Mouse (Mus musculus) heart, embryonic 10.5 days (tissue): ENCODE measurements around the gene Secisbp2. TPM values are rescaled to one million over a fixed set of nuclear protein-coding genes. Genes with fewer than 3 reads are reported as not detected.
"Not testable (repeated sequence)": the region's sequence is repeated elsewhere in the genome, so short reads cannot be mapped to it uniquely, and the experiment has no call there.

Experiments
- DNase-seq: peaks from one replicate; pipeline ENCODE4 v3.0.0-alpha.2; 2017; ENCODE audit warnings: low spot score
- H3K27ac ChIP-seq: fragments of 300-500 bp; sonication (generic); 2 replicates; pipeline ENCODE4 v1.5.1; 2016; ENCODE audit warnings: mild to moderate bottlenecking
- H3K27me3 ChIP-seq: fragments of 300-500 bp; sonication (generic); 2 replicates; pipeline ENCODE4 v1.6.1; 2016; ENCODE audit warnings: mild to moderate bottlenecking; ENCODE audit not compliant: poor library complexity, insufficient read depth, severe bottlenecking
- H3K36me3 ChIP-seq: fragments of 300-500 bp; sonication (generic); 2 replicates; pipeline ENCODE4 v1.6.1; 2016; ENCODE audit warnings: mild to moderate bottlenecking, moderate library complexity
- H3K4me1 ChIP-seq: fragments of 300-500 bp; sonication (generic); 2 replicates; pipeline ENCODE4 v1.6.1; 2016; ENCODE audit warnings: mild to moderate bottlenecking
- H3K4me3 ChIP-seq: fragments of 300-500 bp; sonication (generic); 2 replicates; pipeline ENCODE4 v1.5.1; 2016; ENCODE audit warnings: mild to moderate bottlenecking, moderate library complexity
- H3K9me3 ChIP-seq: fragments of 300-500 bp; sonication (generic); 2 replicates; pipeline ENCODE4 v1.6.1; 2016; ENCODE audit warnings: mild to moderate bottlenecking, moderate library complexity
- WGBS: fragments of 180-500 bp; shearing (Covaris S2); methylation state at CpG from one replicate; pipeline ENCODE4 v1.1.7; 2016; 5-methylcytosine and 5-hydroxymethylcytosine counted together
- polyA plus RNA-seq: library from polyadenylated mRNA; unstranded; fragments of >200 nt; fragmentation: Nextera tagmentation; extraction: Ambion mirVana; gene quantifications from 2 replicates; pipeline ENCODE4 v1.2.1, GENCODE M21; 2016

The Secisbp2 gene
- polyA plus RNA-seq, 1 experiment from 2014 or later = 32.1 TPM

DNA sequence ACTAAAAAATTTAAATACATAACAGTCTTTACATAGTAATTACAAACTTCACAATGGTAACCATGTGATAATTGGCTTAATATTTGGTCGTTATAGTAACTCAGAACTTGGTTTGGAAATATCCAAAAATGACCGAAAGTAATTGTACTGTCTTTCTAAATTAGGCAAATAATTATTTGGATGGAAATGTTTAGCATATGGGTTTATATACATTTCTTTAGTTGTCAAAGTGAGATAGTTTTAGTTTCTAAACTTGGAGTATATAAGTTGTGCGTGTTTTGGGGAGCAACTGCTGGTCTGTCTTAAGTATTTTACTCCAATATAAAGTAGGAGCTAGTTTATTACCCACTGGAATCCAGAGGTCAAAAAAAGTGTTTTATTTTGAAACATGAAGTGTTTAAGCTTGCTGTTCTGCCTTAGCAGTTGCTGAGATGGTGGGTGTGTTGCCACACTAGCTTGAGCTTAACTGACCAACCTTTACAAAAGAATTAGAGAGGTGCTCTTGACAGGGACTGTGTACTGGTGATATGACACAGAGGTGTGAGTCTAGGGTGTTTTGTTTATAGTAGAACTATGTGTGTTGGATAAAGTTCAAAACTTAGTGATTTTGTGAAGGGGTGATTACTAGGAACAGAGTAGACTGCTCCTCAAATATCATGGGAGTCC is 5.0 kb upstream of the Secisbp2 start:
- H3K9me3 ChIP-seq = no peaks in the 10 kb centered on the region
- 18% methylated on average over 3 of the region's 3 CpGs for WGBS
- H3K27ac ChIP-seq = peak overlapping the region; percentile 22; the same call in 1 of the 2 replicates

GRCm38 (mm10) chr13:51647770-51648169 is 3.7 kb upstream of the Secisbp2 start:
- Histone ChIP-seq H3K4me3 (peak overlapping the region; percentile 79), H3K36me3 (peaks cover 12% of the 10 kb centered on the region), H3K4me1 (peaks cover 38% of the 10 kb centered on the region), H3K27ac (no peak overlapping the region), H3K9me3 (no peaks in the 10 kb centered on the region), H3K27me3 (no peaks in the 10 kb centered on the region)
- WGBS = 85% methylated on average over 3 of the region's 3 CpGs
- no peak for DNase-seq

More for the DNA sequence above, 5.0 kb upstream of the Secisbp2 start:
- Histone ChIP-seq H3K36me3 (peaks cover 10% of the 10 kb centered on the region; the same call in 1 of the 2 replicates), H3K27me3 (no peaks in the 10 kb centered on the region), H3K4me3 (peak overlapping the region; percentile 79), H3K4me1 (peaks cover 37% of the 10 kb centered on the region)
- DNase-seq = no peak

DNA sequence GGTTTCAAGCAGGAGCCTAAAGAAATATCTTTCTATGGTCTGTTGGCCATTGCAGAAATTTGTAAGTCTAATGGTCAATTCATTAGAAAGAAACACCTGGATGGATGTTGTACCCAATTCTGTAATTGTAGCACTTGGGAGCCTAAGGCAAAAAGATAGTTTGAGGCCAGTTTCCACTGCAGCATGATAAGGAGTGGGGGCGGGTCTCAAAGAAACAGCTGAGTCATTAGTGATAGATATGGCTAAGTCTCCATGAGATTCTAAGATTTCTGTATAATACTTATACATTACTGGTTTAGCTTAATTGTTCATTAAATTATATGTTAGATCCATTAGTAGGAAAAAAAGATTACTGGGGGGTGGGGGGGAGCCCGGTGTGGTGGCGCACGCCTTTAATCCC is 3.3 kb upstream of the Secisbp2 start:
- 81% methylated on average over 4 of the region's 4 CpGs for WGBS
- peaks cover 17% of the 10 kb centered on the region for H3K36me3 ChIP-seq
- H3K9me3 ChIP-seq = no peaks in the 10 kb centered on the region
- H3K4me1 ChIP-seq = peaks cover 38% of the 10 kb centered on the region
- H3K27me3 ChIP-seq = no peaks in the 10 kb centered on the region
- DNase-seq = no peak
- H3K27ac ChIP-seq = no peak overlapping the region
- H3K4me3 ChIP-seq = peak overlapping the region; percentile 79; the same call in 1 of the 2 replicates

GRCm38 (mm10) chr13:51649740-51650139 is 1.8 kb upstream of the Secisbp2 start:
- no peak for DNase-seq

GRCm38 (mm10) chr13:51653159-51653558 is 1.7 kb downstream of the Secisbp2 start:
- Histone ChIP-seq H3K36me3 (peaks cover 65% of the 10 kb centered on the region), H3K27me3 (no peaks in the 10 kb centered on the region), H3K27ac (no peak overlapping the region), H3K9me3 (no peaks in the 10 kb centered on the region), H3K4me1 (peaks cover 17% of the 10 kb centered on the region), H3K4me3 (no peak overlapping the region)
- 92% methylated on average over 6 of the region's 6 CpGs for WGBS
- DNase-seq = no peak

More at GRCm38 (mm10) chr13:51649740-51650139, 1.8 kb upstream of the Secisbp2 start:
- WGBS = 63% methylated on average over 1 of the region's 1 CpGs
- H3K4me3 ChIP-seq = no peak overlapping the region
- no peaks in the 10 kb centered on the region for H3K27me3 ChIP-seq
- no peak overlapping the region for H3K27ac ChIP-seq
- no peaks in the 10 kb centered on the region for H3K9me3 ChIP-seq
- peaks cover 36% of the 10 kb centered on the region for H3K4me1 ChIP-seq
- peaks cover 31% of the 10 kb centered on the region for H3K36me3 ChIP-seq

- H3K27ac ChIP-seq = no peak overlapping the region
- no peak overlapping the region for H3K4me3 ChIP-seq
- H3K27me3 ChIP-seq = no peaks in the 10 kb centered on the region
- H3K36me3 ChIP-seq = peaks cover 73% of the 10 kb centered on the region
- H3K9me3 ChIP-seq = no peaks in the 10 kb centered on the region
- H3K4me1 ChIP-seq = peaks cover 12% of the 10 kb centered on the region
- 82% methylated on average over 9 of the region's 9 CpGs for WGBS
- no peak for DNase-seq
Measured at GRCm38 (mm10) chr13:51653961-51654360, 2.5 kb downstream of the Secisbp2 start.

- H3K4me3 ChIP-seq = no peak overlapping the region
- WGBS = 93% methylated on average over 13 of the region's 13 CpGs
- H3K27ac ChIP-seq = no peak overlapping the region
- peaks cover 4% of the 10 kb centered on the region; the same call in 1 of the 2 replicates for H3K4me1 ChIP-seq
- no peaks in the 10 kb centered on the region for H3K27me3 ChIP-seq
- peaks cover 88% of the 10 kb centered on the region for H3K36me3 ChIP-seq
- no peak for DNase-seq
- H3K9me3 ChIP-seq = no peaks in the 10 kb centered on the region
Measured at GRCm38 (mm10) chr13:51656516-51657235, 5.2 kb downstream of the Secisbp2 start.

DNA sequence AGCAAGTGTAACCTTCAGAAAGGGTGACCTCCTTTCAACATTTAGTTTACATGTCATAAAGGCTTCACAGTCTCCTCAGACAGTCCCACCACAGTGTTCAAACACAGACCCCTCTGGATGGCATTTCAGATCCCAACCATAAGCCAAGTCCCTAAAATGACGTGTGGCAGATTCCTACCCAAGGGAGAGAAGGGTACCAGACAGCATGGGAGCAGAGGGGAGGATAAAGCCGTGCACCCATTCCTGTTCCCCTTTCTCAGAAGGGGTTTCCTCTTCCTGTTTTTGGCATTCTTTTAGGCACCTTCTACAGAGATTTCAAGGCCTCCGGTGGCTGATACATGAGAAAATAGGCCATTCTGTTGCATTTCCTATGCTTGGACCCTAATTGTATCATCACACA is 6.6 kb downstream of the Secisbp2 start:
- no peak overlapping the region for H3K27ac ChIP-seq
- no peak for DNase-seq
- peaks cover 95% of the 10 kb centered on the region for H3K36me3 ChIP-seq
- H3K27me3 ChIP-seq = no peaks in the 10 kb centered on the region
- 93% methylated on average over 3 of the region's 3 CpGs for WGBS
- H3K9me3 ChIP-seq = no peaks in the 10 kb centered on the region
- no peaks in the 10 kb centered on the region for H3K4me1 ChIP-seq
- no peak overlapping the region for H3K4me3 ChIP-seq

- no peak overlapping the region for H3K27ac ChIP-seq
- 95% methylated on average over 7 of the region's 7 CpGs for WGBS
- no peaks in the 10 kb centered on the region for H3K9me3 ChIP-seq
- H3K4me1 ChIP-seq = no peaks in the 10 kb centered on the region
- peaks cover 94% of the 10 kb centered on the region for H3K36me3 ChIP-seq
- H3K27me3 ChIP-seq = no peaks in the 10 kb centered on the region
- DNase-seq = no peak
- no peak overlapping the region for H3K4me3 ChIP-seq
Measured at GRCm38 (mm10) chr13:51659573-51659972, 8.1 kb downstream of the Secisbp2 start.

DNA sequence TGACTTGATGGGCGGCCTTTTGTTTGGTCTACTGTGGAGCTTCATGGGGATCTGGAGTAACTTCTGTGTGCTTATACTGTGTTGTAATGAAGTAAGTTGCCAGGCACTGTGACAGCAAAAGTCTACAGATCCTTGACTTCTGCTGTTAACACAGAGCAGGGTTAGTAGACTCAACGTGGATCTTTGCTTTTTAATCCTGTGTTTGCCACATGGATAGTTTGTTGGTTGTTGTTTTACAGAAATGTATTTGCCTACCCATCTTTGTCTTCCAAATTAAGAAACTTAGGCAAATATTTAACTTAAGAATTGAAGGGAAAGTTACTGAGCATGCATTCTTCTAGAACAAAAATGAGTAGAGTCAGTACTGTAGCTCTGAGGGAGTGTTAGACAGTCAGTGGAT is 12.1 kb downstream of the Secisbp2 start:
- 93% methylated on average over 2 of the region's 2 CpGs for WGBS
- Histone ChIP-seq H3K27me3 (no peaks in the 10 kb centered on the region), H3K9me3 (no peaks in the 10 kb centered on the region), H3K36me3 (peaks cover 93% of the 10 kb centered on the region), H3K4me3 (no peak overlapping the region), H3K4me1 (no peaks in the 10 kb centered on the region), H3K27ac (no peak overlapping the region)
- no peak for DNase-seq

- WGBS = 89% methylated on average over 12 of the region's 12 CpGs
Measured at GRCm38 (mm10) chr13:51668195-51668594, 16.7 kb downstream of the Secisbp2 start.

GRCm38 (mm10) chr13:51676641-51677040 is 25.1 kb downstream of the Secisbp2 start:
- H3K36me3 ChIP-seq = peaks cover 93% of the 10 kb centered on the region
- no peaks in the 10 kb centered on the region for H3K9me3 ChIP-seq
- no peak overlapping the region for H3K27ac ChIP-seq
- H3K27me3 ChIP-seq = no peaks in the 10 kb centered on the region
- 80% methylated on average over 4 of the region's 4 CpGs for WGBS
- no peak overlapping the region for H3K4me3 ChIP-seq
- no peak for DNase-seq
- no peaks in the 10 kb centered on the region for H3K4me1 ChIP-seq

More at GRCm38 (mm10) chr13:51668195-51668594, 16.7 kb downstream of the Secisbp2 start:
- H3K4me3 ChIP-seq, DNase-seq, H3K9me3 ChIP-seq, H3K4me1 ChIP-seq, H3K27ac ChIP-seq, H3K27me3 ChIP-seq: not testable (repeated sequence)
- H3K36me3 ChIP-seq = peaks cover 85% of the 10 kb centered on the region

- no peaks in the 10 kb centered on the region for H3K9me3 ChIP-seq
- WGBS = 89% methylated on average over 12 of the region's 12 CpGs
- DNase-seq = no peak
- H3K27ac ChIP-seq = no peak overlapping the region
- peaks cover 94% of the 10 kb centered on the region for H3K36me3 ChIP-seq
- H3K4me3 ChIP-seq = no peak overlapping the region
- H3K4me1 ChIP-seq = no peaks in the 10 kb centered on the region
- H3K27me3 ChIP-seq = no peaks in the 10 kb centered on the region
Measured at GRCm38 (mm10) chr13:51677041-51677440, 25.5 kb downstream of the Secisbp2 start.
